7 mouse cellular contexts compared by ENCODE assay signal in the genomic region with DNA sequence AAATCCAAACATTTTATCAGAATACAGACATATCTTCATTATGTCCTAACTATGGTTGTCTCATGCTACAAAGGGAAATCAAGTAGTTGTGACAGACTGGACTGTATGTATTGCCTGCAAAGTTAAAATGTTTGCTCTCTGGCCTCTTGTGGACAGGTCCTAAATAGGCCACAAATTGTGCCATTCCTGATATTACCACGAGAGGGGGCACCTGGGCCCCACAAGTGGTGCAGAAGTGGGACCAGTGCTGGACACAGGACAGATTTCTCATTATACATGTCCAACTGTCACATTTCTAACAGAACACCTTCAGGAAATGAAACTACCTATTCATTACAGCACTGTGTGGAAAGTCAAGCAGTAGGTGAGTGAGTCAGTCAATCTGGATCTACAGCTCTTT. TPM values are rescaled to one million over a fixed set of nuclear protein-coding genes. Genes with fewer than 3 reads are reported as not detected.
DNase-seq lines count a peak whose midpoint lies in the region; ATAC-seq and TF ChIP-seq lines count a peak whose summit lies in the region.

No protein-coding gene starts in this region.

- H3K27ac ChIP-seq in lung, postnatal 0 days (ENCODE audit: low read length) = no peak overlapping the region

- TF ChIP-seq EP300 in lung, postnatal 0 days (IDR thresholded peaks at IDR 0.05) = no peak

- peaks cover 25% of the 10 kb centered on the region for H3K36me3 ChIP-seq in lung, postnatal 0 days (ENCODE audit: insufficient read depth, low read length)

- H3K27me3 ChIP-seq in lung, postnatal 0 days (replicated peaks; ENCODE audit: insufficient read depth, low read length) = no peaks in the 10 kb centered on the region

- no peak overlapping the region for H3K4me3 ChIP-seq in lung, postnatal 0 days (ENCODE audit: low read depth, low read length)

- DNase-seq in right cerebral cortex, adult 2 months (ENCODE audit: low spot score in 2 of 2) = peak; percentile 29 to 40
- DNase-seq in right cerebral cortex, postnatal 25 days = no peak
- DNase-seq in adipocyte (ENCODE audit: low spot score) = peak; percentile 85
- DNase-seq in cerebellum, postnatal 25 days = peak; percentile 71 to 86
- DNase-seq in heart, postnatal 14 days = peak; percentile 67 to 80
- DNase-seq in lung, postnatal 0 days (ENCODE audit: low spot score) = peak; percentile 70
- DNase-seq in spleen, postnatal 36 days (ENCODE audit: low spot score in 2 of 2) = peak; percentile 28 to 46

- no peak overlapping the region for H3K4me2 ChIP-seq in lung, postnatal 0 days (replicated peaks; ENCODE audit: low read depth, low read length)

- H3K9ac ChIP-seq in lung, postnatal 0 days (replicated peaks; ENCODE audit: low read depth) = no peak overlapping the region

- 19% methylated on average over 1 of the region's 1 CpGs for WGBS in lung, postnatal 0 days

- peak; percentile 48; the same call in 1 of the 2 replicates for ATAC-seq in lung, postnatal 0 days

- peaks cover 8% of the 10 kb centered on the region; the same call in 1 of the 2 replicates for H3K4me1 ChIP-seq in lung, postnatal 0 days (ENCODE audit: insufficient read depth, low read depth, low read length)

- TF ChIP-seq CTCF in lung, postnatal 0 days (IDR thresholded peaks at IDR 0.05) = peak; percentile 82

- no peaks in the 10 kb centered on the region for H3K9me3 ChIP-seq in lung, postnatal 0 days (ENCODE audit: low read length)

- intact Hi-C loops in heart, postnatal 14 days (cut with DNase I) = no loop called here

RNA-seq across cellular contexts. Expression of gene Rpp38, which starts 5.1 kb away (rescaled TPM):
- total RNA-seq in heart, postnatal 14 days (2021) = 1 to 10 TPM; 4.1 to 4.7 TPM
- polyA plus RNA-seq in lung, postnatal 0 days (2015; fragmentation: Nextera tagmentation; extraction: Ambion mirVana) = 8.9 and 10.0 TPM in 2 replicates

RNA-seq across cellular contexts. Expression of gene Acbd7, which starts 8.6 kb away (rescaled TPM):
- 1 to 10 TPM in 1 of 2 experiments, under 1 TPM in 1; 0.98 to 1.1 TPM for total RNA-seq in heart, postnatal 14 days (2021)
- 2.5 and 3.3 TPM in 2 replicates for polyA plus RNA-seq in lung, postnatal 0 days (2015; fragmentation: Nextera tagmentation; extraction: Ambion mirVana)

RNA-seq across cellular contexts. Expression of gene Nmt2, which starts 43.3 kb away (rescaled TPM):
- total RNA-seq in heart, postnatal 14 days (2021) = 10 to 100 TPM; 11.2 to 12.5 TPM
- polyA plus RNA-seq in lung, postnatal 0 days (2015; fragmentation: Nextera tagmentation; extraction: Ambion mirVana) = 35.0 and 37.0 TPM in 2 replicates
